8 mouse cellular contexts compared by ENCODE assay signal in genomic region chr3:132747036-132747435, GRCm38 (mm10).
A peak's percentile ranks its signal among the peaks of the same experiment; 100 is the strongest.
DNase-seq lines count a peak whose midpoint lies in the region; ATAC-seq and TF ChIP-seq lines count a peak whose summit lies in the region.

No protein-coding gene starts in this region.

- peak; percentile 34 for DNase-seq in ovary, postnatal 14 days (ENCODE audit: low spot score)
- no peak for DNase-seq in ovary, adult 18-20 months (ENCODE audit: low spot score)
- DNase-seq in cerebellum, adult 11-12 months = peak; percentile 6
- DNase-seq in forelimb bud, embryonic 11.5 days (ENCODE audit: low read depth, low spot score) = peak; percentile 58
- peak; percentile 63 for DNase-seq in induced T-regulatory cell, adult 2 months (ENCODE audit: low read depth)
- peak; percentile 36 to 50 for DNase-seq in left cerebral cortex, adult 2 months (ENCODE audit: extremely low spot score in 1 of 2, low spot score in 2 of 2)
- peak; percentile 68 for DNase-seq in splenic B cell, adult 2 months (ENCODE audit: low read depth, low spot score)

- peak; percentile 97 for ATAC-seq in megakaryocyte progenitor cell, adult 5-6 weeks (replicated peaks; ENCODE audit: poor library complexity)

- H3K27ac ChIP-seq in left cerebral cortex, adult 2 months = no peak overlapping the region

- H3K36me3 ChIP-seq in splenic B cell, adult 2 months (ENCODE audit: control insufficient read depth, insufficient read depth, low read length, poor library complexity, severe bottlenecking) = no peaks in the 10 kb centered on the region

- intact Hi-C loops in left cerebral cortex, adult 2 months (cut with DNase I) = loop anchor here (2.0 to 5.0 kb wide), 2 partner anchors 344 to 525 kb away; partner anchors contain the start of gene Ints12

- TF ChIP-seq CTCF in left cerebral cortex, adult 2 months (IDR thresholded peaks at IDR 0.05) = peak; percentile 86

- no peak overlapping the region for H3K4me3 ChIP-seq in left cerebral cortex, adult 2 months

- no peaks in the 10 kb centered on the region for H3K27me3 ChIP-seq in splenic B cell, adult 2 months (ENCODE audit: control insufficient read depth, insufficient read depth, low read length, poor library complexity, severe bottlenecking)
